Comparison of ENCODE assay signal across 9 mouse cellular contexts in genomic region chr10:110927491-110927890, GRCm38 (mm10). TPM values are rescaled to one million over a fixed set of nuclear protein-coding genes. Genes with fewer than 3 reads are reported as not detected.
A peak's percentile ranks its signal among the peaks of the same experiment; 100 is the strongest.
DNase-seq lines count a peak whose midpoint lies in the region; ATAC-seq lines count a peak whose summit lies in the region.
"Had no signal": no experiment of that assay in that cellular context is flagged by ENCODE, and none has a peak within 500 bp of the region (broad histone marks: within the 10 kb centered on the region; RNA-seq: fewer than 3 reads in every experiment).

No protein-coding gene starts in this region.

- DNase-seq in gastrocnemius, adult 18-20 months (ENCODE audit: low spot score), result peak; percentile 44
- DNase-seq in gastrocnemius, adult 8-10 months (ENCODE audit: low spot score in 2 of 2), result no peak
- DNase-seq in urinary bladder, postnatal 14 days (ENCODE audit: low spot score), result peak; percentile 39
- DNase-seq in urinary bladder, postnatal 25 days (ENCODE audit: low spot score), result no peak
- DNase-seq in midbrain, embryonic 11.5 days (ENCODE audit: low spot score, missing footprints), result no peak

- H3K27me3 ChIP-seq in heart, embryonic 13.5 days (replicated peaks), result no peaks in the 10 kb centered on the region
- H3K27me3 ChIP-seq in stomach, embryonic 16.5 days (ENCODE audit: control insufficient read depth, insufficient read depth, low read length), result no peaks in the 10 kb centered on the region
- H3K27me3 ChIP-seq in midbrain, embryonic 11.5 days (ENCODE audit: control insufficient read depth, insufficient read depth, low read length), result no peaks in the 10 kb centered on the region
- no peaks in the 10 kb centered on the region for H3K27me3 ChIP-seq in midbrain, embryonic 16.5 days (ENCODE audit: control insufficient read depth, insufficient read depth, low read depth, low read length)
- H3K27me3 ChIP-seq: neural tube, embryonic 13.5 days had no signal

- H3K4me3 ChIP-seq in heart, embryonic 13.5 days, result peak overlapping the region; percentile 13; the same call in 1 of the 2 replicates
- no peak overlapping the region for H3K4me3 ChIP-seq in stomach, embryonic 16.5 days (replicated peaks; ENCODE audit: low read length)
- H3K4me3 ChIP-seq in midbrain, embryonic 11.5 days (ENCODE audit: low read depth, low read length), result no peak overlapping the region
- H3K4me3 ChIP-seq in midbrain, embryonic 16.5 days (ENCODE audit: low read depth, low read length), result no peak overlapping the region
- H3K4me3 ChIP-seq: neural tube, embryonic 13.5 days had no signal

- H3K9me3 ChIP-seq in heart, embryonic 13.5 days, result no peaks in the 10 kb centered on the region
- H3K9me3 ChIP-seq in stomach, embryonic 16.5 days (replicated peaks; ENCODE audit: control insufficient read depth, low read length), result no peaks in the 10 kb centered on the region
- H3K9me3 ChIP-seq in midbrain, embryonic 11.5 days (ENCODE audit: control insufficient read depth, low read length), result no peaks in the 10 kb centered on the region
- no peaks in the 10 kb centered on the region for H3K9me3 ChIP-seq in midbrain, embryonic 16.5 days (replicated peaks; ENCODE audit: control insufficient read depth, low read length, poor library complexity, severe bottlenecking)
- H3K9me3 ChIP-seq: neural tube, embryonic 13.5 days had no signal

- H3K36me3 ChIP-seq in heart, embryonic 13.5 days, result peaks cover 16% of the 10 kb centered on the region
- no peaks in the 10 kb centered on the region for H3K36me3 ChIP-seq in stomach, embryonic 16.5 days (ENCODE audit: control insufficient read depth, insufficient read depth, low read length)
- H3K36me3 ChIP-seq in midbrain, embryonic 11.5 days (ENCODE audit: control insufficient read depth, insufficient read depth, low read length), result no peaks in the 10 kb centered on the region
- H3K36me3 ChIP-seq in midbrain, embryonic 16.5 days (ENCODE audit: control insufficient read depth, insufficient read depth, low read length), result no peaks in the 10 kb centered on the region
- H3K36me3 ChIP-seq: neural tube, embryonic 13.5 days had no signal

- H3K9ac ChIP-seq in heart, embryonic 13.5 days, result peak overlapping the region; percentile 65
- no peak overlapping the region for H3K9ac ChIP-seq in stomach, embryonic 16.5 days (ENCODE audit: low read length)
- no peak overlapping the region for H3K9ac ChIP-seq in midbrain, embryonic 11.5 days (ENCODE audit: low read length)
- no peak overlapping the region for H3K9ac ChIP-seq in midbrain, embryonic 16.5 days (ENCODE audit: low read depth, low read length)
- H3K9ac ChIP-seq: neural tube, embryonic 13.5 days had no signal

- ATAC-seq in heart, embryonic 13.5 days (ENCODE audit: extremely low read depth, insufficient number of reproducible peaks, low FRiP score, low TSS enrichment), result no peak; the same call in 1 of the 2 replicates
- peak; percentile 53 for ATAC-seq in stomach, embryonic 16.5 days (ENCODE audit: insufficient read depth, low FRiP score)
- no peak for ATAC-seq in midbrain, embryonic 11.5 days (ENCODE audit: low FRiP score)
- ATAC-seq in midbrain, embryonic 16.5 days, result no peak

- peak overlapping the region; percentile 77 for H3K4me2 ChIP-seq in heart, embryonic 13.5 days
- H3K4me2 ChIP-seq in stomach, embryonic 16.5 days (ENCODE audit: low read depth, low read length), result peak overlapping the region; percentile 36
- H3K4me2 ChIP-seq in midbrain, embryonic 11.5 days, result no peak overlapping the region
- no peak overlapping the region for H3K4me2 ChIP-seq in midbrain, embryonic 16.5 days (ENCODE audit: low read length)
- H3K4me2 ChIP-seq: neural tube, embryonic 13.5 days had no signal

- peak overlapping the region; percentile 83 for H3K27ac ChIP-seq in heart, embryonic 13.5 days (replicated peaks)
- peak overlapping the region; percentile 41 for H3K27ac ChIP-seq in stomach, embryonic 16.5 days (ENCODE audit: low read length)
- H3K27ac ChIP-seq in midbrain, embryonic 11.5 days (ENCODE audit: low read depth, low read length), result no peak overlapping the region
- H3K27ac ChIP-seq in midbrain, embryonic 16.5 days (ENCODE audit: low read length), result no peak overlapping the region
- H3K27ac ChIP-seq: neural tube, embryonic 13.5 days had no signal

- peaks cover 95% of the 10 kb centered on the region for H3K4me1 ChIP-seq in heart, embryonic 13.5 days
- H3K4me1 ChIP-seq in stomach, embryonic 16.5 days (ENCODE audit: control insufficient read depth, insufficient read depth, low read length), result peaks cover 37% of the 10 kb centered on the region
- peaks cover 18% of the 10 kb centered on the region for H3K4me1 ChIP-seq in midbrain, embryonic 11.5 days (ENCODE audit: control insufficient read depth, insufficient read depth, low read length)
- H3K4me1 ChIP-seq in midbrain, embryonic 16.5 days (ENCODE audit: control insufficient read depth, insufficient read depth, low read length), result peaks cover 6% of the 10 kb centered on the region

- 21% methylated on average over 11 of the region's 11 CpGs for WGBS in heart, embryonic 13.5 days
- 20% methylated on average over 11 of the region's 11 CpGs for WGBS in stomach, embryonic 16.5 days
- WGBS in midbrain, embryonic 11.5 days, result 86% methylated on average over 11 of the region's 11 CpGs
- 77% methylated on average over 11 of the region's 11 CpGs for WGBS in midbrain, embryonic 16.5 days

RNA-seq across cellular contexts. Expression of gene Csrp2, which starts 7.9 kb away (rescaled TPM):
- 1 to 10 TPM; 5.5 to 6.4 TPM for total RNA-seq in gastrocnemius, adult 18-20 months (2021)
- total RNA-seq in gastrocnemius, adult 8-10 months (2022), result 1 to 10 TPM; 2.7 to 6.5 (median 3.3) TPM
- polyA plus RNA-seq in heart, embryonic 13.5 days (2015; fragmentation: Nextera tagmentation; extraction: Ambion mirVana), result 377 and 414 TPM in 2 replicates
- polyA plus RNA-seq in stomach, embryonic 16.5 days (2015; fragmentation: Nextera tagmentation; extraction: Ambion mirVana), result 208 and 209 TPM in 2 replicates
- polyA plus RNA-seq in midbrain, embryonic 11.5 days (2014; fragmentation: Nextera tagmentation; extraction: Ambion mirVana), result 165 and 166 TPM in 2 replicates
- polyA plus RNA-seq in midbrain, embryonic 16.5 days (2015; fragmentation: Nextera tagmentation; extraction: Ambion mirVana), result 105 and 111 TPM in 2 replicates

Comparison
In these comparisons a context has a peak if more than half of its experiments do, and no peak if none do; other contexts are left out.
1. DNase-seq: peak in gastrocnemius, adult 18-20 months (single experiment) and urinary bladder, postnatal 14 days (single experiment); none in gastrocnemius, adult 8-10 months (0 of 2), urinary bladder, postnatal 25 days (single experiment) and midbrain, embryonic 11.5 days (single experiment).
2. H3K27ac ChIP-seq: peak in heart, embryonic 13.5 days (single experiment) and stomach, embryonic 16.5 days (single experiment); none in midbrain, embryonic 11.5 days (single experiment) and midbrain, embryonic 16.5 days (single experiment).
3. H3K4me2 ChIP-seq: peak in heart, embryonic 13.5 days (single experiment) and stomach, embryonic 16.5 days (single experiment); none in midbrain, embryonic 11.5 days (single experiment) and midbrain, embryonic 16.5 days (single experiment).